Mouse (Mus musculus) lung, postnatal 10 days (tissue): ENCODE measurements at regions not wholly inside any gene's neighbourhood (a gene's known extent, or its start where the extent isn't known, plus 50 kb on each side); places are given as distances from the start of the nearest gene placed in this dataset.

Experiments
- DNase-seq: peaks from one replicate; pipeline ENCODE4 v3.0.0; 2021

DNA sequence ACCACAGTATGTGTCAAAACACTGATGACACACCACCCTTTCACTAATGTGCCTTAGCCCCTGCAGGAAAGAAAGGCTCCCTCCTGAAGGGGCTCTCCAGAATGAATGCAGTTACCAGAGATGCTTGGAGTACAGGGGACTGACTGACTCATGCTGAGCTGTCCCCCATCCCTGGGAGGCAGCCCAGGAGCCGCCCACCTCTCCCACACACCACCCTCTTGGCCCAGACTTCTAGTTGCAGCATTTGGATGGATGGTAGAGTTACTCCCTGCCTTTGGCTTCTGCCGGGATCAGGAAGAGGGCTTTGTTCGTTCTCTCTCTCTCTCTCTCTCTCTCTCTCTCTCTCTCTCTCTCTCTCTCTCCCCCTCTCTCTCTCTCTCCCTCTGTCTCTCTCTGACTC lies 53.4 kb upstream of the Jun start:
- DNase-seq: no peak

DNA sequence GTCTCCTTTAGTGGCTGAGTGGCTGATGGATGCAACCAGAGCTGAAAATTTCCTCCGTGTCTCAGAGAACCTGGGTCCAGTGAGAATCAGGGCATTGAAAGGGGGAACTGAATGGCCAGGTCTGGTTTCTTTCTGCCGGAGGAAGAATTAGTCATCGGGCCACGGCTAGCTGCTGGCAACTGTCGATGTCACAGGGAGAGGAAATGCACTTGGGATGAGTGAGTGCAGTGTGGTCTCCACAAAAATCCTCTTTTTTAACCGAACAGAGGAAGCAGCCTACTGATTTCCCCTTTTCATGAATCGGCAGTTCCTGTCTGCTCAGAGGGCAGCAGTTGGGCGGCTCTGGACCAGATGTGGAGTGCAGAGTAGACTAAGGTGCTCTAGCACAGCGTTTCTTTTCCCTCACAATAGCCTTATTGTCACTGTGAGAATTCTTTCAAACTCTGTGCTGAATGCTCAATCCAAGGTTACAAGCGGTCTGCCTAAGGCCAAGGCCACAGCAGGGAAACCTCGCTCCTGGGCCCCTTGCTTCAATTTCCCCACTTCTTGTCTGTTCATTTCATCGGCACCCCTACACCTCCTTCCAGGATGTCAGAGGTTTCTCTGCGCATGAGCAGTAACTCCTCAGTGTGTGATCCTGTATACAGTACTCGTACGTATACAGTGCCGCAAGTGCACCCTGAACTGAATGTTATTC lies 54.1 kb upstream of the Jun start:
- peak; percentile 38 for DNase-seq

DNA sequence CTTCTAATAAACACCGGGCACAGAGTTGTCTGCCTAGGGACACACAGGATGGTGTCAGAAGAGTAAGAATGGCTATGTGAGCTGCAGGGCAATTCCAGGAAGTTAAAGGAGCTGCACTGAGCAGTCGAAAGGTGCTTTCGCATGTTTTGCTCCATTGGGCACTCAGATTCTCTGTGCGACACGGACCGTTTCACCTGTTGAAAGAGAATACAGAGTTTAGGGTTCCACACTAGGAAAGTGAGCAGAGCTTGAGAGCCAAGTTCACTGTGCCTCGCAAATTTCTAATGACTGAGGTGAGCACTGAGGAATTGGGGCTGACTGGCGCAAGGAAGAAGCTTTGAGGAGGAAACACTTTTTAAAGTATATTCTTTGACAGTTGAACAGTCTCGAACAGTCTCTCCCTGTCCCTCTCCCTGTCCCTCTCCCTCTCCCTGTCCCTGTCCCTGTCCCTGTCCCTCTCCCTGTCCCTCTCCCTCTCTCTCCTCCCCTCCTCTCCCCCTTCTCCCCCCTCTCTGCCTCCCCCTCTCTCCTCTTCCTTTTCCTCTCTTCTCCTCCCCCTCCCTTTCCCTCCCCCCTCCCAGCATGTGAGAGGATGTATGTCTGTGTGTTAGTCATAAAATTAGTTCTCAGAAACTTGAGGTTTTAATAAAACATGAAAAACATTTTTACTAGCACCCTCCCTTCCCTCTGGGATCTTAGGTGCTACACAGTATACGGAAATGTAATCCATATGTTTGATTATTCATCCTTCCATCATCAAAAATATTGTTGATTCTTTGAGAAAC lies 55.1 kb upstream of the Jun start:
- DNase-seq: no peak

DNA sequence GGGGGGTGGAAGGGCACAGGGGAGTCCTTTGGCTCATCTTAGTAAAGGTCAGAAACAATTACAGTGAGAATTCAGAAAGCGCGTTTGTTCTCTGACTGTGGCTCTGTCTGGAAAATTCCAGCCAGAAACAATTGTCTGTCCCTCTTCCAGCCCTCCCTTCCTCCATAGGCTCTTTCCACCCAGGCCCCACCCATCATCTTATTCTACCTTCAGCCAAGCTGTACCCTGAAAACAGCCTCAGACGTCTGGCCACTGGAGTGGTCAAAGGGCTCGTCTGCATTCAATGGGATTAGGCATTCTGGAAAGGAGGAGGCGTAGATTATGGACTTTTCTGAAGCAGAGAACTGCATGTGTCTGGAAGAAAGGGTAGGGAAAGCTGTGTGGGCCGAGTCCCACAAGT lies 56.8 kb upstream of the Jun start:
- DNase-seq: no peak

DNA sequence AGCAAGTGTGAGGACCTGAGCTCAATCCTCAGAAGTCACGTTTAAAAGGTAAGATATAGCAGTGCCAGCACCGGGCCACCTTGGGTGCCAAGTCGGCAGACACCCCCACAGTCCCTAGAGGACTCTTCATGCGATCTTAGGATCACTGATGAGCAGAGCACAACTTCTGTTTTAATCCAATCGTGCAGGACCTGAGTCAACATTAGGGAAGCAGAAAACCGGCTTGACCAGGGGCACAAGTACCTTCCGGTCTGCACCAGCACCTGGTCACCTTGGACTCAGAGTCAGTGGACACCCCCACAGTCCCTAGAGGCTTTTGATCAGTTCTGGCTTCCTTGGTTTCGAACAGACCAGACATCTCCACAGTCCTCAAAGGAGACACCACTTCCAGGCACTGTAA lies 58.8 kb upstream of the Jun start:
- no peak for DNase-seq

GRCm38 (mm10) chr4:95117158-95117681 lies 65.2 kb upstream of the Jun start:
- DNase-seq: peak; percentile 59

GRCm38 (mm10) chr4:95120876-95121275 lies 68.9 kb upstream of the Jun start:
- no peak for DNase-seq

GRCm38 (mm10) chr4:95125346-95125745 lies 73.3 kb upstream of the Jun start:
- DNase-seq: no peak

DNA sequence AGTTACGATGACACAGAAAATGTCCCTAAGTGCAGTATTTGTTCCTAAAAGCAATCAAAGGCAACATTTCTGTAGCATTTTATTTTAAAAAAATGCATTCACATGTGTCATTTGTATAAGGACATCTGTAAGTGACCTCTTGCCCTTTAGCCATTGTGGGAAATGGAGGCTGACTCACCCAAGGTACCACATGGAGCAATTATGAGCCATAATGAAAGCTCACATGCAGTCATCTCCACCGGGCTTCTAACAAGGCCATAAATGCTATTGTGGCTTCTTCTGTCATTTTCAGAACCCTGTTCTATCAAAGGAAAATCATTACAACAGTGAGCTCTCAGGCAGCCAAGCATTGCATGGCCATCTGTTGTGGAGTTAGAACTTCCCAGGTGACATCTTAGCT lies 75.9 kb upstream of the Jun start:
- DNase-seq: no peak

- no peak for DNase-seq
Observed at GRCm38 (mm10) chr4:95133815-95134214, 81.8 kb upstream of the Jun start.

DNA sequence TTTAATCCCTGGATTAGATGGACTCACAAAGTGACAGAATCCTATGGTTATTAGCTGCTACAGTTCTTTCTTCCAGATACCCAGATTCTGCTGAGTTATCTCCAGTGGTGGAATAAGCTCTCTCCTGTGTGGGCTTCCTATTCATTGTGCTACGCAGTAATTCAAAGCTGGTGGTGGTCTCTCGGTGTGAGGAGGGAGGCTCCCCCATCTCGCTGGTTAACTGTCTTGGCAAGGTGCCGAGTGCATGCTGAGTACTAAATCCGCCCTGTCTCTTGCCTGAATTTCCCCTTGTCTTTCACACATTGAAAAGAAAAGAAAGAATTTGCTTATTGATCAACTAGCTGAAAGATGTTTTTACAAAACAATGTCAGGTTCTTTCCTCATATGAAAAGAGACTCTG lies 82.6 kb upstream of the Jun start:
- no peak for DNase-seq

- no peak for DNase-seq
Observed at GRCm38 (mm10) chr4:95137413-95138143, 85.6 kb upstream of the Jun start.

GRCm38 (mm10) chr4:95138676-95139075 lies 86.7 kb upstream of the Jun start:
- DNase-seq: no peak

DNA sequence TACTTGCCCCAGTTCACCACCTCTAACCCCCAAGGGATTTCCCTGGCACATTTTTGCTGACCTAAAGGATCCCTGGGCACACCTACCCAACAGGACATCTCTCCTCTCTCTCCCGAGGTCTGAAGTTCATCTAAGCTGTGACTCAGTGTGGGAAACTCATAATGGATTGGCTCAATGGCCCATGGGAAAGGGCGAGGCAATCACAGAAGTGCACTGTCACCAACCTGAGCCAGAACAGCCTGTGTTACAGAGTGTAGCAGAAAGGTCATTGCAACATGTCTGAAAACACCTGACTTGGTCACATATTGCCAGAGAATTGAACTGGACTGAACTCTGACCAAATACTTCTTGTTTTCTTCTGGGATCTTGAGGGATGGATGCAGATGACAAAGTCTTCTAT lies 89.2 kb upstream of the Jun start:
- DNase-seq: no peak

DNA sequence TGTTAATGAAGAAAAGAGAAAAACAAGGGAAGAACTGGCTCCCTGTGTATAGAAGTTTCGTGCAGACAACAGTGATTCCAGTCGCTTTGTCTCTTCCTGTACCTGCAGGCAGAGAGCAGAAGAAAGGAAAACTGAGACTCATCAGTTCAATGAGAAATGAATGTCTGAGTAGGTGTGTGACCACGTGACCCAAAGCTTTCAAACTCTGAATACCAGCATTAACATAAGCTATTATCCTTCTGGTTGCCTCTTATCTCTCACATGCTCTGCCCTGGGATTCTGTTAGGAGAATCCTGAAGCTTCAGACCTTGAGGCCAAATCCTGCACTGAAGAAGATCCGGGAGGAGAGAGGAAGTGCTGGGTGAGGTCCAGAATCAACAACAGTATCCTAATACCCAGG lies 91.1 kb upstream of the Jun start:
- DNase-seq: no peak

DNA sequence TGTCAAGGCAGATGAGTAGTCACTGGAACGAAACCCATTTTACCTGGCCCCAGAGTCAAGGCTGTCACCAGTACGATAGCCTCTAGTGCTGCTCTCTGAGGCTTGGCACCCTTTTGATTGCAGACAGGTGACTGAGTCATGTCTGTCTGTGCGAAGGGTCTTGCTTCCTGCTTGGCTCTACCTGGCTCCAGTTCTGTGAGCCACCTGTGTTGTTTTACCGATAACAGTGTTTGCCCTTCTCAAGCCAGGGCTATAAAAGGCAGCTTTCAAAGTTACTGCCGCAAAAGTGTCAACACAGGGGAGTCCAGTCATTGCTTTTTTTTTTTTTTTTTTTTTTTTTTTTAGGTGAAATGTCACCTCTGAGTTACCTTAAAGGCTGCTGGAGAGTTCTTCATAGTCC lies 91.6 kb upstream of the Jun start:
- DNase-seq: no peak

GRCm38 (mm10) chr4:95144440-95144839 lies 92.4 kb upstream of the Jun start:
- no peak for DNase-seq

GRCm38 (mm10) chr4:95146268-95146667 lies 94.2 kb upstream of the Jun start:
- DNase-seq: no peak

- DNase-seq: no peak
Observed at GRCm38 (mm10) chr4:95148665-95149064, 96.6 kb upstream of the Jun start.

- DNase-seq: peak; percentile 74
Observed at GRCm38 (mm10) chr4:95151678-95152077, 99.7 kb upstream of the Jun start.

- DNase-seq: no peak
Observed at GRCm38 (mm10) chr4:95152431-95153115, 100.6 kb upstream of the Jun start.

- DNase-seq: peak; percentile 85
Observed at GRCm38 (mm10) chr4:95153737-95154287, 101.8 kb upstream of the Jun start.

- DNase-seq: no peak
Observed at GRCm38 (mm10) chr4:95154377-95154776, 102.4 kb upstream of the Jun start.
